Mouse (Mus musculus) 3134 (cell line): ENCODE measurements at regions not wholly inside any gene's neighbourhood (a gene's known extent, or its start where the extent isn't known, plus 50 kb on each side); places are given as distances from the start of the nearest gene placed in this dataset.

Source experiments
- DNase-seq: peaks from one replicate; pipeline ENCODE4 v3.0.0-alpha.2; 2011; ENCODE audit warnings: low spot score; ENCODE audit not compliant: insufficient read length; ENCODE audit errors: extremely low read depth

DNA sequence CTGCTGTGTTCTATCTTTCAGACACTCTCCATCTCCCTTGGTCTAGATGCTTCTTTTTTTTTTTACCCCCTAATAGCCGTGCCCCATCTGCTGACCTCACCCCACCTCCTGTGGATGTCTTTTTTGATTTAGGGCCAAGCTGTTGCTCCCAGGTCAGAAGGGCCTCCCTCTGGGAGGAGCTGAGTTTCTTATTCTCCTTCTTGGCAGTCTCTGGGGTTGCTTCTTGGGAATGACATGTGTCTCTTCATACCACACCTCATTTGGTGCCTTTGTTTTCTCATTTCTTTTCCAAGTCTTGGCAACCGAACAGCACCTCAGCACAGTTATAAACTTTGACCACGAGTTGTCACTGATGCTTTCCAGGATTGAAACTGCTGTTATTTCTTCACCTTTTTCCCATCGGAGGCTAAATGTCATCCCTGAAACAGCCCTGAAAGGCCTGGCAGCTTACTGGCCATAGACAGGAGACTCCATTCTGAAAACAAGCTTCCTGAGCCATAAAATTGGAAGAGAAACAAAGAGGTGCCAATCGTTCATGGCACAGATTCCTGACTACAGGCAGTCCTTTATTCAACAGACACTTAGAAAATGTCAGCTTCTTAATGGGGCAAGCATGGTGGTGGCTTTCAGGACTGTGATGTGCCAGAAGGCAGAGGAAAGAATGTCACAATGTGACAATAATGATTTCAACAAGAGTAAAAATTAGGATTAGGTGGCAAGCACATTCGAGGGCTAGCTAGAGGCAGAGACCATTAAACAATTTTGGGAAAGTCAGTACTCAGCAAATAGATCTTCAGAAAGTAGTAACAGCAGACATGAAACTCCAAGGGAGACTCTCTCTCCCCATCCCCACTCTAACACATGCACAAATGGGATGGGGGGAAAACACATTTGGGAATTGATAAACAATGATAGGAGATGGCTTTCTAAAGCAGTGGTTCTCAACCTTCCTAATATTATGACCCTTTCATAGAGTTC is 197.1 kb upstream of the Arrdc4 start:
- DNase-seq = no peak

DNA sequence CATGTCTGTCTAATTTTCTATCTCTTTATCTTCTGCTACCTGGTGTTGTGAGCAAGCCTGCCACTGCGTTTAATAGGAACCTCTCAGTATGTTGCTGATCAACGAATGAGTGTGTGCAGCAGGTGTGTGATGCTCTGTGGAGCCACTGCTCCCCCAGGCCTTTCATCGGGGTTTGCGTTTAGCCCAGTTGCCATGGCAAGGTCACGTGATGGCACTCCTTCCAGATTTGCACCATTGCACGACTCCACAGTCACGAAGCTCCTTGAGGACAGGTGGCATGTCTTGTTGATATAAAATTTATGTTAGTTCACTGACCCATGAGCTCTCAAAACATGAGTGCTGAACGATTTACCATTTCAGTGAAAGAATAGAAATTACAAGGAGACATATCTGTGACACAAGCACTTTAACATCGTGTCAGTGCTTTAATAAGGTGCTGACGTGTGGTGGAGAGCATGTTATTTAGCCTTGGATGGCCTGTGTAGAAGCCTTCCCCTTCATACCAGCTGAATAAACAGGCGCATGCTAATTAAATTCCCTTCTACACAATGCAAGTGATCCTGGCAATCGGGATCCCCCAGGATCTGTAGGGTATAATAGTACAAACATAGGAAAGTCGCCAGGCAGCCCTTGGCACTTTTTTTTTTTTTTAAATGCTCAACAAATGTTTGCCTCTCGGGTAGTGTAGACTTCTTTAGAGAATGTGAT is 181.7 kb upstream of the Arrdc4 start:
- no peak for DNase-seq

DNA sequence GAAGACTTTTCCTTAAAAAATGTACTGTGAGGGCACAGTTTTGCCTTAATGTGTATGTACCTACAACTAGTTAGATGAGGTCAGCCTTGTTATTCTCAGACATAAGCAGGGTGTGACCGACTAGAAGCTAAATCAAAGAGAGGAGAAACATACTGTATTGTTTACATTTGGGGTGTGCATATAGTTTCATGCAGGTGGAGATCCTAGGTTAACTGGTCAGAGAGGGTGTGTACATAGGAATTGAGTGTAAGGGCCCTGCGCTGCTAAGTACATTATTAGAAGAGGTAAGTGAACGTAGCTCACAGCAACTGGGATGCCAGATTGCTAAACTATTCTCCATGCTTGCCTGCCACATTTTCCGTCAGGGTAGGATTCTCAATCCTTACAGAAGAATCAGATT is 180.6 kb upstream of the Arrdc4 start:
- DNase-seq = no peak

DNA sequence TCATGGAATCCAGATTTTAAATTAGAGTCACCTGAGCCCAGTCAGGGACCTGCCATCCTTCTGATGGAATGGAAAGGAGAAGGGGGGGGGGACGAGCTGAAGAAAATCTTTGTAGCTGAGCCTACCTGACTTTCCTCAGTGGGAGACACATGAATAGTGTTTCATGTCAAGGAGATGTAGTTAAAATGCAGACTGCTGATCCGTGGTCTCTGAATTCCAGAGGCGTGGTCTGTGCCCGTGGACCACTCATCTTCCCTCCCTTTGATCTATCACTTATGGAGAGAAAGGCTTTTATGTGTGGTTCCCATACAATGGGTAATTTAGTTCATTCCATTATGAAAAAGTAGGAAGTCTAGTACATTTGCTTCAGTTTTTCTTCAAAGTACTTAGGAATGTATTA is 176.6 kb upstream of the Arrdc4 start:
- DNase-seq = no peak

DNA sequence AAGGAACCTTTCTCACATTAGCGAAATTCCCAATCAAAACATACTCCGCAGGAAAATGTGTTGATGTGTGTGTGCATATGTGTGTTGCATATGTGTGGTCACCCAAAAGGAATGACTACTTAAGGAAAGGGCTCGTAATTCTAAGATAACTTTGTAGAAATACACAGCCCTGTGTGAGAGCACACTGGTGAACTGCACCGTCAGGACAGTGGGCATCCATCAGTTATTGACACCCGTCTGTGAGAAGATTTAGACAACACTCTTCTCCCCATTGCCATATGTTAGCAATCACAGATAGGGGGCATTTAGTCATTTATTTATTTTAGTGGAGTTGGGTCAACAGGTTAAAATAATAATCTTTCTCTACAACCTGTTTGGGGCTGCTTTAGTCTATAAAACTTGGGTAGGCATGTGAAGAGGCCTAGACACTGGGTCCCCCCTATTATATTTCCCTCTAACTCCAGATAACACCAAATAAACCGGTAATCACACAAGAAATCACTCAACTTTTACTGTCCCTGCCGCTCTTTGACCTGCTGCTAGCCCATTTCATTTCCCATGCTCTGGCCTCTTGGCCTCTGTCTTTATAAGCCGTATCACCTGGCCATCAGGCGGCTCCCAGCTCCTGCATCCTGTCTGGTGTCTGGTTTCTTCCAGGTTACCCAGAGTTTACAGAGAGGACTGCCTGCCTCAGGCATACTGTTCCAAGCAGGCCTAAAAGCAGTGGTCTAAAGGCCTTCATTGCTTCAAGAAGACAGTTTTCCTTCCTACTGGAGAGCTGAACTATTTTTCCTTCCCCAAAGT is 169.8 kb upstream of the Arrdc4 start:
- DNase-seq = no peak

DNA sequence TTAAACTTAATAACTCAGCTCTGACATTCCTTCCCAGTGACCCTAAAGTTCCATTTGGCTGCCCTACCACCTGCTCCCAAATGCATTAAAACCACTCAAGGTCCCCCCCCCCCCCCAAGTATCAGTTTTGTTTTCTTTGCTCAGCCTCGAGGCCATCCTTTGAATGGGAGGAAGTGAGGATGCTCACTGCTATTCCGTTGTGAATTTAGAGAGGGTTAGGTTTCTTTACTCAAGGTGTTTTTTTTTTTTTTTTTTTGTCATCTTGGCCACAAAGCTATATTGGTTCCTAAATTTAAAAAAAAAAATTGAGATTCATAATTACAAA is 168.8 kb upstream of the Arrdc4 start:
- no peak for DNase-seq

DNA sequence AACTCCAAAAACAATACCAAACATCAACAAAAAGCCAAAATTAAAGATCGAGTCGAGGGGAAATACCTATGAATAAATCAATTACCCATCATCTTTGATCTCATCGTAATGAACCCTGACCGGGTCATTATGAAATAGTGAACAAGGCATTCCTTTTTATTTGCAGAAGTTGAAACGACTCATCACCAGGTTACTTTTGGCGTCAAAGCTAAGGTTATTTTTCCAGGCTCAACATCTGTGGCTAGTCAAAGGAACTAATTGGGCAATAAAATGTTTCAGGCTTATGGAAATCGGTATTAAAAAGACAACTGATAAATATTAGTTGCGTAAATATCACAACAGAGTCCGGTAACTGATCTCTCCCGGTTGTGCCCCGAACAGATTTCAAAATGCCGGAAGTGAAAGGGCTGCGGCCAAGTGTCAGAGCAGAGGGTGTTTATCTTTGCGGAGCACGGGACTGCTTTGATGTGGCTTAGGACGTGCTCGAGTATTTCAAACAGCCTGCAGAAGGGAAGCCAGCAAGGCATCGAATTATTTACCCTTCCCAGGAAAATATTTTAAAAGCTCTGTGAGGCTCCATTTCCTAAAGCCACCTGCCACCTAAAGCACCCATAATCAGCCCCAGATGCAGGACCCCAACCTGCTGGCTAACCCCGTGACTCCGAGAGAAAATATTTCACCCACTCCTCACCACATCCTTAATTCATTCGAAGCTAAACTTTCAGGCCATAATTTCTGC is 168.3 kb upstream of the Arrdc4 start:
- no peak for DNase-seq

DNA sequence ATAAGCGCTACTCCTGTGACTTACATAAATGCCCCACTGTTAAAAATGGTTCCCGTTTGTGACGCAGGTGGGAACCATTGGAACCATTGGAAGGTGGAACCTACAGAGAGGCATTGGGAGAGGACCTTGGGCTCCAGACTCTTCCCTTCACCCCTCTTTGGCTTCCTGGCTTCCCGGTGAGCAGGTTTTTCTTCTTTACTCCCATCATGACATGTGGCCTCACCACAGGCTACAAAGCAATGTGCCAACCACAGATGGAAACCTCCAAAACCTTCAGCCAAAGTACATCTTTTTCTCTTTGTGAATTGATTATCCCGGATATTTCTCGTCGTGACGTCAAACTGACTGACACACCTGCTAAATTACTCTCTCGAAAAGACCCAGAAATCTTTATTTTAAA is 166.9 kb upstream of the Arrdc4 start:
- no peak for DNase-seq

DNA sequence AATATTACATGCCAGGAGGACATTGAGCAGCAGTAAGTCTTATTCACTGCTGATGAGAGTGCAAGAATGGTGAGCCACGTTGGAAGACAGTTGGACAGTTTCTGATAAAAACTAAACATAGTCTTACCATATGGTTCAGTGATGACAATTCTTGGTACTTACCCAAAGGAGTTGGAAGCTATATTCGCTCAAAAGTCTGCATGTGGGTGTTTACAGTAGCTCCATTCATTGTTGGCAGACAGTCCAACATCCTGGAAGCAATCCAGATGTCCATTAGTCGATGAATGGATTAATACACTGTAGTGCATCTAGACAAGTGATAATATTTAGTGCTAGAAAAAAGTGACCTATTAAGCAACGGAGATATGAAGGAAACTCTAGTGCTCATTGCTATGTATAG is 165.3 kb upstream of the Arrdc4 start:
- DNase-seq = no peak

DNA sequence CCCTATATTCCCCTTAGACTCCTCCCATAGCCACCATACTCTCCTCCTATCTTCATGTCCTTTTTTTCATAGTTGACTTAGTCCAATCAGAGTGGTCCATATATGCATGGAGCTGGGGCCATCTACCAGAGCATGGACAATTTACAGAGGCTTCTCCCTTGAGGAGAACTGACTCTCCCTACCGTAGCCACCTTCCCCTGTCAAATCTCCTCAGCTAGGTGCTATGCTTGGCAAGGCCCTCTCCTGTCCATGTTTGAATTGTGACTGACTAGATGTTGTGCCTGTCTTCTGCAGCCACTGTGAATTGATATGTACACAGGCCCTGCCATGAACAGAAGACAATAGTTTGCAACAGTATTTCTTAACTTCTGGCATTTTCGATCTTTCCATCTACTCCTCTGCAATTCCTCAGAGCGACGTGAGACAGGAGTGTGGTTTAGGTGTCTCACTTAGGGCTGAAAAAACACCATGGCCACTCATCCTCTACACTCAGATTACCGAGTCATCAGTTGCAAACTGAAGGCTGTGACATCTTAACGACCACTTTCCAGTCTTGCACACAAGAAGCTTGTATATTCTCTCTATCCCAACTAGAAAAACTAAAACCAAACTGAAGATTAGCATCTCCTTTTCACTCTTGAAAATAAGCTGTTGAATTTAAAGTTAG is 163.1 kb upstream of the Arrdc4 start:
- DNase-seq = no peak

DNA sequence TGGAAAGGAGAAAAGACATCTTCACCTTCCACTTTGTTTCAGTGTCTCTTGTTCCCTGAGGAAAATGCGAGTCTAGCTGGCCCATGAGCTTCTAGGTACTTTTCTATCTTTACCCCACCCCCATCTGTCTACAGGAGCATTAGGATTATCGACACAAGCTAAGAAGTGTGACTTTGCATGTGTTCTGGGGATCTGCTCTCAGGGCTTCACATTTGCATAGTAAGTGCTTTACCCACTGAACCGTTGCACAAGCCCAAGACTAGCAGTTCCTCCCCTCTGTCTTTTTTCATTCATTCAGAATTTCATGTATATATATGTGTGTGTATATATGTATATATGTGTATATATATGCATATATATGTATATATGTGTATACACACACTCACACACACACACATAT is 162.5 kb upstream of the Arrdc4 start:
- no peak for DNase-seq

DNA sequence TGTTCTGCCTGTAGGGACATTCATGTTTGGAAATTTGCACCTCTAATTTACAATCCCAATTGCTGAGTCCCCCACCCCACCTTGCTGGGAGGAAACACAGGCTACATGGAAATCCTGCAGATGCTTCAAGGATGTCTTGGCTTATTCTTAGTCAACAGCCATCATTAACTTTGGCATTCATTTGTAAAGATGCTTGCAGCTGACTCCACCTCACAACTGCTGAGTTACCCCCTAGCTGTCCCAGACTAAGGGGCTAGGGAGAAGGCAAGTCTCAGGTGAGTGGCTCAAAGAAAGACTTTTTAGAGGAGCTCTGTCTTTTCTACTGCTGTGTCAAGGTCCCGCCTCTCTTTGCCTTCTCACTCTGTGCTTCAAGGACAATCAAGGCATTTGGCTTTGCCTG is 160.7 kb upstream of the Arrdc4 start:
- no peak for DNase-seq

DNA sequence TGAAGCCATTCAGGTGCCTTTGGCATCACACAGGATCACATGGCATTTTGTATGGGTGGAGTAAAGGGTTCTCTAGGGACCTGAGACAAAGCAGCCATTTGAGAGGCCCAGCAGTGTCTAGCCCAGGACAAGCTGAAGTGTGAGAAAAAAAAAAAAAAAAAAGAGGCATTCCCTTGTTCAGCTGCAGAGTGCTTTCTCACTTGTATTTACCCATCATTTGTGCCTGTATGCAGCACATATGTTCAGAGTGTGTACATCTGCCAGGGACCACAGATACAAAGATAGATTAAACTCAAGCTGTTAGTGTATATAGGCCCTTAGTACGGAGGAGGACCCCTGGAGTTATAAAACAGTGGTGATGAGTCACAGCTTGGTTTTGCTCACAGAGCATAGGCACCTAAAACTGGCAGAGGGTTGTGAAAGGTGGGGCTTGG is 159.4 kb upstream of the Arrdc4 start:
- DNase-seq = no peak

DNA sequence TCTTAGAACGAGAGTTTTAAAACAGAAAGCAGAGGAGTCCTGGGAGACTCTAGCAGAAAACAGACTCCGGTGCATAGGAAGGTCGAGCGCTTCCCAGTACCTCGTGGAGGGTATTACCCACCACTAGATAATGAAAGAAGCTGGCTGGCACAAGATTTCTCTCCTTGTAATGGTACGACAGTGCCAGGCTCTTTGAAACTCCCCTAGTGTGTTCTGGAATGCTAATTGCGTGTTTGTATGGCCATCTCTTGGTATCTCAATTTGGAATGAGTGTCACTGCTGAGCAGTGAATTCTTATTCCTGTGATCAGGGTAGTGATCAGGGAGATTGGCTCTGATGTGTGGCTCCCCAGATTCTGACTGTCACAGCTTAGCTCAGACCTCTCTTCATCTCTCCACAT is 158.8 kb upstream of the Arrdc4 start:
- no peak for DNase-seq

DNA sequence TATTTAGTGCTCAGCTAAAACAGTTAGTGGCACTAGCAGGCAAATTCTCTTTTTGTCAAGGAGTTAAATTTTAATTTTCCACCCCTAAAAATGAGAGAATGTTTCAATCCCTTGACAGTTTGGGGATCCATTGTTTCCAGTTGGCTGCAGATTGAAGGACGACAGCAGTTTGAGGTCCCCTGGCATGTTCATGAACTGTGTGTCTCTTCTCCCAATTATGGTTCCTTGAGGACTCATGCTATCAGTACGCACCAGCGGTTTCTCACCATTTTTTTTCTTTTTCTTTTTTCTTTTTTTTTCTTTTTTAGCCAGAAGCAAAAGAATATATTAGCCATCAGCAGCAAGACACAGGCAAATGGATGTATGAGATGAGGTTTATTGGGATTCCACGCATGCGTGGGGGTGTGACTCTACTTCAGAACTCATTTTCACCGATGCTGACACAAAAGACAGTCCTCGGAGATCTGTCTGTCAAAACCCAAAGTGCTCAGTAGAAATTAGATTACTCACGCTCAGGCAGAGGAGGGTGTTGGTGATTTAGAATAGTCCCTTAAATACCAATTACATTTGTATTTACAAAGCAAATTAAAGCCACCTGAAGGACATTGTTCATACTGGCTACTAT is 157.8 kb upstream of the Arrdc4 start:
- no peak for DNase-seq

DNA sequence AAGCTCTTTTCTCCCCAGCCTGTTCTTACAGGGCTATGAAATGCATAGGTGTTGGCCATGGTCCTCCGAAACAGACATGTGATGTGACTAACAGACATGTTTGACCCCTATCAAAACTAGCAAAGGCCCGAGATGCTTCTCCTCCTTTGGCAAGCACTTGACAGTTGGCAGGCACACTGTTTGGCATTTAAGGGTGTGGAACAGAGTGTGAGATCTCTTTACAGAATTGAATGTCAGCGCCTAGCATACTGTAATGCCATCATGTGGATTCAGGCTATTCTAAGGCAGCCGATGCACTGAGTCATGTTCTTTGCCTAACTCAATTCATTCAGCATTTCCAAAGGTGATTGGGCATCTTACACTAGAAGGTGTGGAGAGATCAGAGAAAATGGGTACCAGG is 156.8 kb upstream of the Arrdc4 start:
- no peak for DNase-seq

DNA sequence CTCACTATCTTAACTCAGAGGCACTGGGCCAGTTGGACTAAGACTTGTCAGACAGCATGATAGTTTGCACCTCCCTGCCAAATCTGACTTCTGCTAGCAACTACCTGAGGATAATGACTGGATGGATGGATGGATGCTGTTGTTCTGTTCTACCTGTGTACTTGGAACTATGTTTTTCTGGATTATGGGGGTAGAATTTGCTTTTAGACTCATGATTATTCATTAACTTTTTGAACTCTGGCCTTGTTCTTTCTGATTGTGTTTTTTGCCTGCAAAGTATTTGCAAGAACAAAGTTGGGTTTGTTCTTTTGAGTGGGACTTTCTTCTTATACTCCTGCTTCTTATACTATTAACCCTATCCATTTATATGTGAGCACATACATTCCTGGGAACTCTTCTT is 137.1 kb upstream of the Arrdc4 start:
- DNase-seq = no peak

DNA sequence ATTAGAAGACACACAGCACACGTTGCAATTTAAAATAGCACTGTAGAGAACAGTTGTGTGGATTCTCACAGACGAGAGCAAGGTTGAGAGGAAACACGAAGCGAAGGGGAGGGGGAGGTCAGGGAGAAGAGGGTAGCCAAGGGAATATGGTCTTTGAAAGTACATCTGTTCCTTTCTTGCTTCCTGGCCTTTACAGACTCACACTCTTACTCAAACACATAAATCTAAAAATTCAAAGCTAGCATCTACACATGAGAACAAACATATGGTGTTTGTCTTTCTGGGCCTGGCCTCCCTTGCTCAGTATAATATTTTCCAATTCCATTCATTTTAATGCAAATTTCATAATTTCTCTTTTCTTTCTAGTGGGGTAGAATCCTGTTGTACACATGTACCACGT is 124.0 kb upstream of the Arrdc4 start:
- no peak for DNase-seq

DNA sequence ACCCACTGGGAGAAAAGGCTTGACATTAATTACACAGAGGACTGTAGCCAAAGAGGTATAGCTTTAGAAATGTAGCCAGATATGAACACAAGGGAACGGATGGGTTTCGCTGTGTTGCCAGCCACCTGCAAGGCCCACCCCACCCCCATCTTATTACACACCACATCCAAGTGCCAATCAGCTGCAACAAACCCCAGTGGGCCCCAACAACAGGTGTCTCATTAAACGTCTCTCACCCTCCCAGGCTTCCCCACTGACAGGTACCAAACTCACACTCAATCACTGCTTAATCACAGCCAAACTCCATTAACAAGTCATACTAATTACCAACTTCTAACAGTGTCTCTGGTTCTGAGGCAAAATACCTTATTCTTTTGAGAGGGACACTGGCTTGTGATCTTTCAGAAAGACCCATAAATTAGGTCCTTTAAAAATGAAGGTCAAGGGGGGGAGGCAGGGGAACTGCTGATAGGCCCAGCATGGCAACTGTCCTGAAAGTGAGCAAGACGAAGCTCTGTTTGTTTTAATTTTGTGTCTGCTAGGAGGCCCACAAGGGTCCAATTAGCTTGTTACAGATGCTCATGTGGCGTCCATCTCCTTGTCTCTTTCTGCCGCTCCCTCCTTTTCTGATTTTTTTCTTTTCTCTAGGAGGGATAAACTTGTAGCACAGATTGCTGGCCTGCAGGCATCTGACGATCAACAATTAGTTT is 115.4 kb upstream of the Arrdc4 start:
- no peak for DNase-seq
